9 mouse cellular contexts compared by ENCODE assay signal in genomic region chr12:8365336-8365735, GRCm38 (mm10). TPM values are rescaled to one million over a fixed set of nuclear protein-coding genes. Genes with fewer than 3 reads are reported as not detected.
DNase-seq lines count a peak whose midpoint lies in the region; ATAC-seq and TF ChIP-seq lines count a peak whose summit lies in the region.
"Had no signal": no experiment of that assay in that cellular context is flagged by ENCODE, and none has a peak within 500 bp of the region (broad histone marks: within the 10 kb centered on the region; RNA-seq: fewer than 3 reads in every experiment).

No protein-coding gene starts in this region.

- H3K36me3 ChIP-seq in hindbrain, postnatal 0 days (ENCODE audit: insufficient read depth, low read length) = no peaks in the 10 kb centered on the region
- H3K36me3 ChIP-seq: embryonic facial prominence, embryonic 15.5 days had no signal

- no peak overlapping the region for H3K9ac ChIP-seq in hindbrain, postnatal 0 days (replicated peaks; ENCODE audit: low read length)
- H3K9ac ChIP-seq: embryonic facial prominence, embryonic 15.5 days had no signal

- no peaks in the 10 kb centered on the region for H3K27me3 ChIP-seq in hindbrain, postnatal 0 days (ENCODE audit: insufficient read depth, low read length)
- H3K27me3 ChIP-seq: embryonic facial prominence, embryonic 15.5 days had no signal

- H3K4me2 ChIP-seq in hindbrain, postnatal 0 days (ENCODE audit: low read depth, low read length) = no peak overlapping the region
- H3K4me2 ChIP-seq: embryonic facial prominence, embryonic 15.5 days had no signal

- no peak for TF ChIP-seq CTCF in hindbrain, postnatal 0 days (IDR thresholded peaks at IDR 0.05; ENCODE audit: low read depth)

- no peaks in the 10 kb centered on the region; the same call in 1 of the 2 replicates for H3K4me1 ChIP-seq in hindbrain, postnatal 0 days (ENCODE audit: insufficient read depth, low read length)

- H3K27ac ChIP-seq in hindbrain, postnatal 0 days = no peak overlapping the region
- H3K27ac ChIP-seq: embryonic facial prominence, embryonic 15.5 days had no signal

- H3K9me3 ChIP-seq in hindbrain, postnatal 0 days (ENCODE audit: low read length) = no peaks in the 10 kb centered on the region
- H3K9me3 ChIP-seq: embryonic facial prominence, embryonic 15.5 days had no signal

- WGBS in hindbrain, postnatal 0 days = 38% methylated on average over 7 of the region's 7 CpGs

- intact Hi-C loops in gastrocnemius, postnatal 14 days (cut with DNase I; ENCODE audit: low total_unique reads) = no loop called here

- 0 out of 2 replicates have a peak, but pooled peaks have one; percentile 25 for ATAC-seq in hindbrain, postnatal 0 days

- no peak overlapping the region for H3K4me3 ChIP-seq in hindbrain, postnatal 0 days (ENCODE audit: low read length)
- H3K4me3 ChIP-seq: embryonic facial prominence, embryonic 15.5 days had no signal

- DNase-seq in gastrocnemius, postnatal 25 days = peak; percentile 68
- no peak for DNase-seq in gastrocnemius, postnatal 14 days
- peak; percentile 58 to 65 for DNase-seq in adrenal gland, adult 18-20 months (ENCODE audit: low spot score in 2 of 2)
- DNase-seq in hindbrain, postnatal 0 days (ENCODE audit: low spot score) = peak; percentile 33
- peak; percentile 88 for DNase-seq in lung, postnatal 10 days
- no peak for DNase-seq in urinary bladder, postnatal 14 days (ENCODE audit: low spot score)
- DNase-seq in B cell, adult 2 months = no peak
- no peak for DNase-seq in T-cell, adult 2 months (ENCODE audit: low spot score)

RNA-seq across cellular contexts. Expression of gene Hs1bp3, which starts 52.1 kb away (rescaled TPM):
- 1 to 10 TPM; 5.3 to 6.4 TPM for total RNA-seq in gastrocnemius, postnatal 25 days (2021)
- 1 to 10 TPM; 5.0 to 5.9 TPM for total RNA-seq in gastrocnemius, postnatal 14 days (2021)
- total RNA-seq in adrenal gland, adult 18-20 months (2021) = 10 to 100 TPM; 12.4 to 16.5 TPM
- total RNA-seq in hindbrain, postnatal 0 days (2014; rRNA removed) = 3.8 and 6.3 TPM in 2 replicates
- 5.5 and 6.5 TPM in 2 replicates for polyA plus RNA-seq in hindbrain, postnatal 0 days (2015; fragmentation: Nextera tagmentation; extraction: Ambion mirVana)

Comparison
In these comparisons a context has a peak if more than half of its experiments do, and no peak if none do; other contexts are left out.
1. DNase-seq: peak in gastrocnemius, postnatal 25 days (single experiment), adrenal gland, adult 18-20 months (2 of 2), hindbrain, postnatal 0 days (single experiment) and lung, postnatal 10 days (single experiment); none in gastrocnemius, postnatal 14 days (single experiment), urinary bladder, postnatal 14 days (single experiment), B cell, adult 2 months (0 of 2) and T-cell, adult 2 months (single experiment).